Mouse (Mus musculus): ENCODE data around the gene Csmd2. TPM values are rescaled to one million over a fixed set of nuclear protein-coding genes. Genes with fewer than 3 reads are reported as not detected.
"Not testable (repeated sequence)": the region's sequence is repeated elsewhere in the genome, so short reads cannot be mapped to it uniquely, and the experiment has no call there.

Gene Csmd2
- total RNA-seq, 2 experiments from 2014 or later, result 0.06 to 0.46 TPM

DNA sequence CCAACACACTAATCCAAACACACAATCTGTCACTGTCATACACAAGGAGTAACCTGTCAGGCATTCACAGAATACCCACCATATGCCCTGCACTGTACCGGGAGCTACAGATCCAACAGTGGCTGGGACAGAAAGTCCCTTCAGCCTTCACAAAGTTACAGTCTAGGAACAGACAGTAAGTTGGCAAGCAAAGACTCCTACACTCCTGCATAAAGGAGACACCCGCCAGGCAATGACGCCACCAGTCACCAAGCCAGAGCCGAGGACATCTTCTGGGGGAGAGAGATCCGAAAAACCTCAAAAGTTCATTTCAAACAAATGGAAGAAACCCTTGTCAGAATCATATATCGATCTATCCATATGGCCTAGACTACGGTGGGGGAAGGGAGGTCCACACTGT lies 618.9 kb downstream of the Csmd2 start:
- DNase-seq (ENCODE audit: low spot score in 2 of 2), result no peak

GRCm38 (mm10) chr4:128607661-128608060 lies 620.0 kb downstream of the Csmd2 start:
- no peak for DNase-seq (ENCODE audit: low spot score in 2 of 2)

- no peak for DNase-seq (ENCODE audit: low spot score in 2 of 2)
Observed at GRCm38 (mm10) chr4:128609276-128609924, 621.7 kb downstream of the Csmd2 start.

- DNase-seq (ENCODE audit: low spot score in 2 of 2), result peak; percentile 80 to 81
Observed at GRCm38 (mm10) chr4:128609925-128610402, 622.3 kb downstream of the Csmd2 start, which contains the start of gene Zscan20. TSS of gene Zscan20 (minus strand) at chr4:128610098.

- DNase-seq (ENCODE audit: low spot score in 2 of 2), result no peak
Observed at GRCm38 (mm10) chr4:128610706-128611105, 623.0 kb downstream of the Csmd2 start.

GRCm38 (mm10) chr4:128611726-128612125 lies 624.1 kb downstream of the Csmd2 start:
- DNase-seq (ENCODE audit: low spot score in 2 of 2), result not testable (repeated sequence)

DNA sequence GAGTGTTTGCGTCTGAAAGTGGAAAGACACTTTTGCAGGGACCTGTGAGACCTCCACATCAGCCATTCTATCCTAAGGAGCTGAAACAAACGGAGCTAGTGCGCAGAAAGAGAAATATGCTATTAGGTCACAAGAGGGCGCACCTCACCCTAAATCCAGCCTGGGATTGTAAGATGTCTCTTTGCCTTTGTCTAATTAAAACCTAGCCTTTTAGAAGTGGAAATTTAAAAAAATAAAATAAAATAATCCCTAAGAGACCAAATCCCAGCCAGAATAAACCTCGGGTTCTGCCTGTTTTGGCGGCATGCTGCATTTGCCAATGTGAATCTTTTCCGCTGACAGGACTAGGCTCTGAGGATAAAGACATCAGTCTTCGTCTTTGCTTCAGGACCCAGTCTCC lies 625.7 kb downstream of the Csmd2 start:
- peak in 1 of 2 experiments; percentile 33 for DNase-seq (ENCODE audit: low spot score in 2 of 2)

DNA sequence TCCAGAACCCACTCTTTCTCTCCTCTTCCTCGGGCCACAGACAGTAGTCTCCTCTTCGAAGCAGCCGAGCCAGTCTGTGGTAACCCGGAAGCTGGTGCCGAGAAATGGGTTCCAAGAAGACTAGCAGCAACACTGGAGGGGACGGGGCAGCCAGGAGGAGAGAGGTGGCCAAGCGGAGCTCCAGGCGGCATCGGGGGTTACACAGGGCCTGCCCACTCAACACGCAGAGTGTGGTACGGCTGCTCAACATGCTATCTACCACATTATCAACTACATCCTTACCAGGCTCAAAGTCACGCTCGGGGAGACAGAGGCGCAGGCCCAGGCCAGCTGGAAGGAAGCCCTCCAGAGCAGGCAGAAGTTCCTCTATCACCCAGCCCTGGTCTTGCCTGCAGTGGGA lies 628.1 kb downstream of the Csmd2 start:
- DNase-seq (ENCODE audit: low spot score in 2 of 2), result no peak

Other genes with a start within 250 kb of the Csmd2 start
- gene CK137956, start 16.9 kb upstream of the Csmd2 start, total RNA-seq (2021), result not detected

Measured in adrenal gland, adult 18-20 months (tissue).